Mouse (Mus musculus) Patski (cell line): ENCODE data around the gene Ahdc1. TPM values are rescaled to one million over a fixed set of nuclear protein-coding genes. Genes with fewer than 3 reads are reported as not detected.

ENCODE experiments used
- ATAC-seq: fragments of 100-300 bp; one replicate; pipeline ENCODE4 v1.8.0; 2021
- CTCF ChIA-PET: fragments of 350-600 bp; sonication (Branson Sonifier 250); formaldehyde crosslinking; loops from one replicate; lab custom pipeline; 2022; ENCODE audit warnings: inconsistent platforms; lab: Charles Lee
- POLR2A ChIA-PET: fragments of 350-600 bp; sonication (Branson Sonifier 250); formaldehyde crosslinking; loops from one replicate; lab custom pipeline; 2022; ENCODE audit warnings: antibody characterized with exemption, inconsistent platforms; lab: Charles Lee
- DNase-seq: peaks from one replicate; pipeline ENCODE4 v3.0.0-alpha.2; 2011; ENCODE audit warnings: low read depth, low spot score
- H3K27me3 ChIP-seq: fragments of 371-371 bp; one replicate; pipeline ENCODE4 v1.5.1; 2021
- CTCF ChIP-seq: fragments of 100-300 bp; IDR thresholded peaks from one replicate; pipeline ENCODE4 v1.5.1; 2021
- in situ Hi-C: fragments of 300-500 bp; cut with MboI; formaldehyde crosslinking; loops from 3 replicates; pipeline ENCODE4 v1.11.1; 2018; ENCODE audit warnings: low pct_unique_long_range_greater_than_20kb, mixed read lengths
- polyA plus RNA-seq: library from polyadenylated mRNA; unstranded; gene quantifications from one replicate; pipeline ENCODE4 v1.2.3, GENCODE M21; 2021

The Ahdc1 gene
- polyA plus RNA-seq, 1 experiment from 2014 or later, result 25.6 TPM

GRCm38 (mm10) chr4:133024404-133024803 is 13.3 kb downstream of the Ahdc1 start:
- no peak for ATAC-seq
- TF ChIP-seq CTCF, result no peak
- H3K27me3 ChIP-seq, result no peaks in the 10 kb centered on the region
- ChIA-PET POLR2A (interaction anchor here (0.6 to 2.4 kb wide), 5 partner anchors 11 to 181 kb away, joined by 3 to 12 read pairs (median 5); no protein-coding TSS in a partner anchor), CTCF (interaction anchor here (1.9 kb wide), 1 partner anchor 33 kb away, joined by 6 read pairs; no protein-coding TSS in a partner anchor)
- in situ Hi-C loops, result no loop called here
- DNase-seq, result no peak

GRCm38 (mm10) chr4:133024969-133025685 is 14.1 kb downstream of the Ahdc1 start:
- no peak for TF ChIP-seq CTCF
- ATAC-seq (peak; percentile 42), DNase-seq (peak; percentile 55)
- CTCF ChIA-PET, result interaction anchor here (1.2 to 1.9 kb wide), 2 partner anchors 25 to 32 kb away, joined by 3 to 6 read pairs; no protein-coding TSS in a partner anchor
- POLR2A ChIA-PET, result interaction anchor here (0.6 to 2.4 kb wide), 5 partner anchors 11 to 180 kb away, joined by 3 to 12 read pairs (median 5); no protein-coding TSS in a partner anchor
- in situ Hi-C loops, result no loop called here
- H3K27me3 ChIP-seq, result no peaks in the 10 kb centered on the region

GRCm38 (mm10) chr4:133026272-133026671 is 15.2 kb downstream of the Ahdc1 start:
- POLR2A ChIA-PET, result no interaction called here
- no peak for ATAC-seq

GRCm38 (mm10) chr4:133026826-133027375 is 15.8 kb downstream of the Ahdc1 start:
- ChIA-PET POLR2A (no interaction called here), CTCF (no interaction called here)
- DNase-seq, result no peak
- no peaks in the 10 kb centered on the region for H3K27me3 ChIP-seq
- TF ChIP-seq CTCF, result no peak
- ATAC-seq, result no peak
- in situ Hi-C loops, result no loop called here

More at GRCm38 (mm10) chr4:133026272-133026671, 15.2 kb downstream of the Ahdc1 start:
- in situ Hi-C loops, result no loop called here
- H3K27me3 ChIP-seq, result no peaks in the 10 kb centered on the region
- DNase-seq, result no peak
- no peak for TF ChIP-seq CTCF
- CTCF ChIA-PET, result no interaction called here

GRCm38 (mm10) chr4:133027721-133028120 is 16.7 kb downstream of the Ahdc1 start:
- POLR2A ChIA-PET, result no interaction called here
- CTCF ChIA-PET, result no interaction called here

GRCm38 (mm10) chr4:133028193-133028592 is 17.1 kb downstream of the Ahdc1 start:
- ATAC-seq (no peak), DNase-seq (no peak)
- TF ChIP-seq CTCF, result no peak
- H3K27me3 ChIP-seq, result no peaks in the 10 kb centered on the region
- in situ Hi-C loops, result no loop called here
- CTCF ChIA-PET, result no interaction called here
- POLR2A ChIA-PET, result no interaction called here

More at GRCm38 (mm10) chr4:133027721-133028120, 16.7 kb downstream of the Ahdc1 start:
- no peak for ATAC-seq
- DNase-seq, result no peak
- H3K27me3 ChIP-seq, result no peaks in the 10 kb centered on the region
- TF ChIP-seq CTCF, result no peak
- in situ Hi-C loops, result no loop called here

- no peaks in the 10 kb centered on the region for H3K27me3 ChIP-seq
- CTCF ChIA-PET, result no interaction called here
- ATAC-seq (no peak), DNase-seq (no peak)
- no peak for TF ChIP-seq CTCF
- POLR2A ChIA-PET, result no interaction called here
- in situ Hi-C loops, result no loop called here
Observed at GRCm38 (mm10) chr4:133028875-133029274, 17.8 kb downstream of the Ahdc1 start.

GRCm38 (mm10) chr4:133032410-133033095 is 21.5 kb downstream of the Ahdc1 start:
- POLR2A ChIA-PET, result no interaction called here
- in situ Hi-C loops, result no loop called here
- H3K27me3 ChIP-seq, result no peaks in the 10 kb centered on the region
- ATAC-seq, result no peak
- no peak for TF ChIP-seq CTCF
- DNase-seq, result no peak
- CTCF ChIA-PET, result interaction anchor here (1.2 to 1.3 kb wide), 2 partner anchors 12 to 19 kb away, joined by 3 read pairs; no protein-coding TSS in a partner anchor

GRCm38 (mm10) chr4:133034478-133034877 is 23.4 kb downstream of the Ahdc1 start:
- ChIA-PET POLR2A (no interaction called here), CTCF (no interaction called here)
- DNase-seq (no peak), ATAC-seq (no peak)
- in situ Hi-C loops, result no loop called here
- no peak for TF ChIP-seq CTCF
- H3K27me3 ChIP-seq, result no peaks in the 10 kb centered on the region

GRCm38 (mm10) chr4:133035446-133035845 is 24.4 kb downstream of the Ahdc1 start:
- ChIA-PET CTCF (interaction anchor here (1.0 kb wide), 1 partner anchor 21 kb away, joined by 3 read pairs; no protein-coding TSS in a partner anchor), POLR2A (no interaction called here)
- no peaks in the 10 kb centered on the region for H3K27me3 ChIP-seq
- no peak for TF ChIP-seq CTCF
- in situ Hi-C loops, result no loop called here
- ATAC-seq, result no peak
- DNase-seq, result no peak
